Mouse (Mus musculus): ENCODE measurements around the gene Hbq1a.
A peak's percentile ranks its signal among the peaks of the same experiment; 100 is the strongest.
"Not testable (repeated sequence)": the region's sequence is repeated elsewhere in the genome, so short reads cannot be mapped to it uniquely, and the experiment has no call there.

Hbq1a gene

GRCm38 (mm10) chr11:32285031-32285775, 14.7 kb upstream of the Hbq1a start:
- no peak for DNase-seq

- DNase-seq, result not testable (repeated sequence)
These were observed 14.0 kb upstream of the Hbq1a start for GRCm38 (mm10) chr11:32285887-32286286.

DNA sequence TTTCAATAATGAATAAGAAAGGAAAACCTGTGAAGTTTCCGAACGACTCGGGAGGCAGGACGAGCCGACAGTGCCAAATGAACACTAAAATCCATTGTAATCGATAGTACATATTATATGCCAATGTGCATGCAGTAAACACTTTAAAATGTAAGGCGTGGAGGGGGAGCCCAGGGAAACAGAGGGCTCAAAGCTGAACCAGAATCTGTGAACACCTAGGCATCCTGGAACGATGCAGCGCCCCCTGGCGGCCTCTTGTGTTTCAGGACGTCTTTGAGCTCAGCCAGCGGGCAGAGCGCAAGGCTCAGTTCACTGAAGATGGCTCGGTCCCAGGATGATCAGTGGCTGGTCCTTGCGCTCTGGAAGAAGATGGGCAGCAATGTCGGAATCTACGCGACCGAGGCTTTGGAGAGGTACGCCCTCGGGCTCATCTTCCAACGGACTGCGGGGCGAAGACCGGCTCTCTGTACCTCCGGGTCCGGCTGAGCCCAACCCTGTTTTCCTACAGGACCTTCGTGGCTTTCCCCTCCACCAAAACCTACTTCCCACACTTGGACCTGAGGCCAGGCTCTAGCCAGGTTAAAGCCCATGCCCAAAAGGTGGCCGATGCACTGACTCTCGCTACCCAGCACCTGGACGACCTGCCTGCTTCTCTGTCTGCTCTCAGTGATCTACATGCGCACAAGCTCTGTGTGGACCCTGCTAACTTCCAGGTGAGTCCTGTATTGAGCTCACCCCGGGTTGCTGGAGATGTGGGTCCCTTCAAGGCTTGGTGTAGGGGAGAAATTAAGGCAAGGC, 13.0 kb upstream of the Hbq1a start, which contains the start of gene Hbq1b:
Gene Hbq1b, plus strand, starts transcription at position 271 of the 798 bp plus-strand sequence.
- DNase-seq, result peak; percentile 83

GRCm38 (mm10) chr11:32287493-32287825, 12.4 kb upstream of the Hbq1a start:
- no peak for DNase-seq

- not testable (repeated sequence) for DNase-seq
These were observed 7.0 kb upstream of the Hbq1a start for GRCm38 (mm10) chr11:32292819-32293218.

DNA sequence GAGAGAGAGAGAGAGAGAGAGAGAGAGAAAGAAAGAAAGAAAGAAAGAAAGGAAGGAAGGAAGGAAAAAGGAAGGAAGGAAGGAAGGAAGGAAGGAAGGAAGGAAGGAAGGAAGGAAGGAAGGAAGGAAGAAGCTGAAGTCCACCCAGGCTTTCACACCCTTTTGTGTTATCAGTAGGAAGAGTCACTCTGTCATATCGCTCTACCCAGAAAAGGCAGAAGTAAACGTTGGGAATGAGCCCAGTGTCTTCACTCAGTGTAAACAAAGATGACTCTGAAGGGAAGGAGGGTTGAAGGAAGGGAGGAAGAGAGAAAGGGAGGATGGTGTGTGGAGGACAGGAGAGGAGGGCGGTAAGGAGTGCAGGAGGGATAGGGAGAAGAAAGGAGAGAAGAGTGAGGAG, 6.4 kb upstream of the Hbq1a start:
- DNase-seq, result not testable (repeated sequence)

GRCm38 (mm10) chr11:32296203-32296602, 3.7 kb upstream of the Hbq1a start, which contains the start of gene Hba-a2:
Gene Hba-a2, plus strand, starts transcription at chr11:32296489.
- DNase-seq, result not testable (repeated sequence)

- not testable (repeated sequence) for DNase-seq
These were observed 2.5 kb upstream of the Hbq1a start for GRCm38 (mm10) chr11:32297417-32297816.

DNA sequence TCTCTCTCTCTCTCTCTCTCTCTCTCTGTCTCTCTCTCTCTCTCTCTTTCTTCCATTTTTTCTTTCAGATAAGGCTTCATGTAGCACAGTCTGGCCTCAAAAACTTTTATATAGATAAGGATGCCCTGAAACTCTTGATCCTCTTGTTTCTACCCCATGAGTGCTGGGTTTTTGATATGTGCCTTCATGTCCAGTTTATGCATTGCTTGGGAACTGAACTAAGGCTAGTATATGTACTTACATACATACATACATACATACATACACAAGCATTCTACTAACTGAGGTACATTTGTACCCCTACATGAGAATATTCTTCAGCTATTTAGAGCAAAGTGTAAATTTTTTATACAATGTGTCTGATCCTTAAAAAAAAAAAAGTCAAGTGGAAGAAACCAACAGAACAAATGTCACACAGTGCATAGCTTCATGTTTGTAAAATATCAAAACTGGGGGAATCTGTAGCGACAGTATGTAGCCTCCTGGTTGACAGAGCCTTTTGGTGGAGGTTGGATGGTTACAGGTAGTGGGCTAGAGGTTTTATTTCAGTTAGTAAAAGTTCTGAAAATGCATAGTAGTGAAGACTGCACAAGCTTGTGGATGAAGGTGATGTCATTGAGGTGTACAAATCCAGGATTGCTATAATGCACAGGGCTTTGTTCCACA, 1.9 kb upstream of the Hbq1a start:
- no peak for DNase-seq

GRCm38 (mm10) chr11:32298532-32298918, 1.3 kb upstream of the Hbq1a start:
- DNase-seq, result no peak

- no peak for DNase-seq
These were observed 704 bp downstream of the Hbq1a start for GRCm38 (mm10) chr11:32300279-32301267.

DNA sequence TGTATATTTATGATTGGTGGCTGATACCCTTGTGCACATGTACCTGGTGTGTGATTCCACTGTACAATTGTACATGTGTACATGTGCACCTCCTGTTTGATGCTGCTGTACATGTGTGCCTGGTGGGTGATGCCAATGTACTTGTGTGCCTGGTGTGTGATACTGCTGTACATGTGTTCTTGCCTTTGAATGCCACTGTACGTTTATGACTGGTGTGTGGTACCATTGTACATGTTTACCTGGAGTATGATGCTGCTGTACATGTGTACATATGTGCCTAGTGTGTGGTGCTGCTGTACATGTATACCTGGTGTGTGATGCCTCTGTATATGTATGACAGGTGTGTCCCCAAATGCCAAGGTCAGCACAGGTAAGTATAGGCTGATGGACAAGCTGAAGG, 1.6 kb downstream of the Hbq1a start:
- DNase-seq, result no peak

- DNase-seq, result no peak
These were observed 3.1 kb downstream of the Hbq1a start for GRCm38 (mm10) chr11:32302824-32303419.

DNA sequence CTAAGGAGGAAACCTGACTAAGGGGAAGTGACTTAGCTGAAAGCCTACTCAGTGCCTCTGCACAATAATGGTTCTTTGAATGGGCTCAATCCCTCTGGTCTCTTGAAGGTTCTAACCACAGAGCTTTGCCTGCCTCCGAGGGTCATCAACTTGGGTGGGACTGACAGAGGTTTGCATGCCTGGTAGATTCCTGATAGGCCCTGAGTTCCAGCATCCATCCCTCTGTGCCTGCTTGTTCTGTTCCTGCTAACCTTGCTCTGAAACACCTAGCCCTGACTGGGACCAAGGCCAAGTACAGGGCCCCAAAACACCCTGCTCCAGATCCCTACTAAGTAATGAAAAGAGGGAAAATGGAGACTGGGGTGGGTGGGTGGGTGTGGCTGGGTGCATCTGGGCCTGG, 3.6 kb downstream of the Hbq1a start:
- no peak for DNase-seq

- DNase-seq, result no peak
These were observed 7.1 kb downstream of the Hbq1a start for GRCm38 (mm10) chr11:32307006-32307405.

GRCm38 (mm10) chr11:32309446-32309845, 9.6 kb downstream of the Hbq1a start:
- no peak for DNase-seq

- no peak for DNase-seq
These were observed 10.1 kb downstream of the Hbq1a start for GRCm38 (mm10) chr11:32309928-32310327.

DNA sequence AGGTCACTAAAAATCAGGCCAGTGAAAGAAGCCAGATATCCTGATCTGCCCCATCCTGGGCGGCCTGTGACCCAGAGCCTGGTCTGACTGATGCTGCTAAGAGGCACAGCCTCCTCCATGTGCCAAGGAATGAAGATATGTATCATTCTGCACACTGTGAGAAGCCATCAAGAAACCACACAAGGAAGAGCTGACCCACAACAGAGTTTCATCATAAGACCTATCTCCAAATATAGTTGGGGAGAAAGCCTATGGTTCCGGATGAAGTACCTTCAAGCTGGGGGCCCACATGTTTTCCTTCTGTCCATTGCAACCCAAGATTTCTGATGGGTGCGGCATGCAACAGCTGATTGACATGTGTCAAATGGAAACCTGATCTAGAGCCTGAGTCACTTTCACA, 16.1 kb downstream of the Hbq1a start:
- no peak for DNase-seq

DNA sequence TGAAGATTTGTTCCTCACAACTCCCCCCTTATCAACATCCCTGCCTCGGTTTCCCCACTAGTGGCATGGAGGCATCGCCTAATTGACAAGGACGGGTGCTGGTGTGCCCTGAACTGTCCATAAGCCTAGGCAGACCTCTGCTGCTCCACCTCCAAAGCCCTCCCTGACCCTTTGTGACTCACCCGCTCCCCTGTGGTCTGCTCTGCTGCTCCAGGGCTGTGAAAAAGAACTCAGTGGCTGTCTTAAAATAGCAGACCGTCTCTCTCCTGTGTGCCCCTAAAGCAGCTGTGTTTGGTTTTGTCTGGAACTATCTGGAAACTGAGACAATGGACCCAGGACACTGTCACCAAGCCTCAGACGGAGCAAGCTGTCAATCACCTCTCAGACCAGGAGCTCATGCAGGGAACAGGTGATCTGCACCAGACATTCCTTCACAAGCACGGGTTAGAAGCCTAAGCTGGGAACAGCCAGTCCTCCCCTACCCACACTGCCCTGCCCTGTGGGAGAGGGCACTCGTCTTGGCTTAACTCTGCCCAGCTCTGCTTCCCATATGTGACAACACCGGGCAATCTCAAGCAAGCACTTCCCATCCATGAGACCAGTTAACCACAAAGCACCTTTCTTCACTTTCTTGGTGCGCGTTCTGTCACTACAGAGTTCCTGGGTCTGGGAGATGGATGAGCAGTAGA, 20.8 kb downstream of the Hbq1a start:
- DNase-seq, result no peak

DNA sequence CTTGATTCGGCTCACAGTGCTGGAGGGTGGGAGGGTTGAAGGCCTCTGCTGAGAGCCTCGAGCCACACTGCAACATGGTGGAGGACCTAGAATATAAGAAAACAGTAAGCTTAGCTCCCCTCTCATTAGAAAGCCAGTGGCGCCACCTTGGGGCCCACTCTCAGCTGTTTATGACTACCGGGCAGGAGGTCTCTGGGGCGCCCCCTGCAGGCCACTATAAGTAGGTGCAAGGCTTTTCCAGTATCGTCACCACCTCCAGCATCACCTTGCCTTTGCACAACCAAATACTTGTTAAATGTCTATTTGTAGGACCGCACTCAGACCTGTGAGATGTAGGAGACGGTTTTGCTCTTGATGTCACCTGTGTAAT, 21.3 kb downstream of the Hbq1a start:
- peak; percentile 27 for DNase-seq

DNA sequence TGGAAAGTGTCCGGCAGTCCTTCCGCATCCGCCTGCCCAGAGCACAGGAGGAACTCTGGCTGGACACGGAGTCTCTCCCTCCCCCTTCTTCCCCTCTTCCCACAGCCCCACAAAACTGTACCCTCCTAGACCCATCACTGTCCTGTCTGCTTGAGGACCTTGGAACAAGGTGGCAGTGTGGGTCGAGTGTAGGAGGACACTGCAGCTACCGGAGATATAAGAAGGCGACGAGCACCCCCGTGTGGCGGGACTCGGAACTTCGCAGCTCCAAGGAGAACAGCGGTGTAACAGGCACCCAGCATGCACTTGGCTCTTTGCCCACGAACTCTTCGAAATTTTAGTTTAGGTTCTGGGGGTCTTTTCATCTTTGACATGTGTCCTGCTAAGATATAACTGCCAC, 24.7 kb downstream of the Hbq1a start:
- DNase-seq, result peak; percentile 80
